Mouse (Mus musculus) urinary bladder, postnatal 36 days (tissue): ENCODE results near the gene Hoxc11.
A peak's percentile ranks its signal among the peaks of the same experiment; 100 is the strongest.

ENCODE experiments used
- DNase-seq, 2 experiments: peaks; one replicate each; pipeline ENCODE4 v3.0.0; 2022; ENCODE audit warnings: low spot score in 2 of 2, mixed read lengths in 1 of 2

Gene Hoxc11

GRCm38 (mm10) chr15:102963671-102964640 lies 9.7 kb downstream of the Hoxc11 start:
- no peak for DNase-seq

- DNase-seq: no peak
Measured at GRCm38 (mm10) chr15:102965003-102965891, 11.0 kb downstream of the Hoxc11 start.

- DNase-seq: peak; percentile 63 to 90
Measured at GRCm38 (mm10) chr15:102965892-102966775, 11.9 kb downstream of the Hoxc11 start.

- no peak for DNase-seq
Measured at GRCm38 (mm10) chr15:102966776-102967311, 12.6 kb downstream of the Hoxc11 start, which contains the start of gene Hoxc10. TSS of gene Hoxc10 (plus strand) at chr15:102966796.

GRCm38 (mm10) chr15:102967312-102967510 lies 13.0 kb downstream of the Hoxc11 start, which contains the start of gene Hoxc5:
TSS of gene Hoxc5 (plus strand) at chr15:102967443.
- no peak for DNase-seq

GRCm38 (mm10) chr15:102967511-102968397 lies 13.5 kb downstream of the Hoxc11 start:
- no peak for DNase-seq

GRCm38 (mm10) chr15:102969296-102969695 lies 15.1 kb downstream of the Hoxc11 start:
- DNase-seq: no peak

GRCm38 (mm10) chr15:102970740-102971139 lies 16.5 kb downstream of the Hoxc11 start:
- no peak for DNase-seq

GRCm38 (mm10) chr15:102972254-102972653 lies 18.0 kb downstream of the Hoxc11 start:
- DNase-seq: no peak

GRCm38 (mm10) chr15:102972753-102973152 lies 18.5 kb downstream of the Hoxc11 start:
- no peak for DNase-seq

- DNase-seq: no peak
Measured at GRCm38 (mm10) chr15:102975034-102975433, 20.8 kb downstream of the Hoxc11 start.

- DNase-seq: no peak
Measured at GRCm38 (mm10) chr15:102975688-102976111, 21.5 kb downstream of the Hoxc11 start.

GRCm38 (mm10) chr15:102976171-102976570 lies 21.9 kb downstream of the Hoxc11 start, which contains the start of gene Hoxc9:
TSS of gene Hoxc9 (plus strand) at chr15:102976439.
- DNase-seq: no peak

GRCm38 (mm10) chr15:102976631-102977422 lies 22.6 kb downstream of the Hoxc11 start:
- no peak for DNase-seq

GRCm38 (mm10) chr15:102977423-102977974 lies 23.3 kb downstream of the Hoxc11 start:
- DNase-seq: no peak

GRCm38 (mm10) chr15:102978615-102979515 lies 24.6 kb downstream of the Hoxc11 start:
- DNase-seq: no peak

GRCm38 (mm10) chr15:102979936-102980335 lies 25.7 kb downstream of the Hoxc11 start:
- DNase-seq: no peak

- DNase-seq: no peak
Measured at GRCm38 (mm10) chr15:102980352-102980751, 26.1 kb downstream of the Hoxc11 start.
